Mouse (Mus musculus) large intestine, adult 2 months (tissue): ENCODE data around the gene Cped1. TPM values are rescaled to one million over a fixed set of nuclear protein-coding genes. Genes with fewer than 3 reads are reported as not detected.

Experiments used
- DNase-seq: peaks from one replicate; pipeline ENCODE4 v3.0.0-alpha.2; 2012; ENCODE audit warnings: low read depth, low spot score
- WGBS: fragments of 180-500 bp; shearing (Covaris S2); methylation state at CpG from one replicate; pipeline ENCODE4 v1.1.7; 2018; 5-methylcytosine and 5-hydroxymethylcytosine counted together
- polyA plus RNA-seq: library from polyadenylated mRNA; depleted of rRNA; stranded (reverse); fragments of >200 nt; gene quantifications from 2 replicates; pipeline ENCODE4 v1.2.3, GENCODE M21; 2012

Cped1 gene
- polyA plus RNA-seq, 1 experiment = 3.9 TPM

GRCm38 (mm10) chr6:21998131-21998530 is 12.4 kb downstream of the Cped1 start:
- WGBS = 19% methylated on average over 4 of the region's 4 CpGs
- DNase-seq = no peak

DNA sequence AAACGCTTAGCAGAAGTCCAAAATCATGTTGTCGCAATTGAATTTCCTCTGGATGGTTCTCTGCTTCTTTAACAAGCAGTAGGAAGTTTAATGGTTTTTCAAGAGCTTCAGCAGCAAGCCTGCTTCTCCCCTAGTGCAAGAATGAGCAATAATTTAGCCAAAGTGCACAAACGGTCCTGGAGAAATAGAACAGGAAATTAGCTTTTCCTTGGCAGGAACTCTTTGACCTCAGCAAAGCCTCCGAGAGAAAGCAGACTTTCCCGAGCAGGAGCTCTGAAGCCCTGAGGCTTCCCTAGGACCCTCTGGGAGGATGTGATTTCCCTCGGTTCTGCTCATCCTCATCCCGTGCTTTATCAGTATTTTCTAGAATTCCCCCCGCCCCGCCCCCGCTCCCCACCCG is 13.3 kb downstream of the Cped1 start:
- WGBS = 11% methylated on average over 11 of the region's 11 CpGs

GRCm38 (mm10) chr6:22000086-22000485 is 14.4 kb downstream of the Cped1 start:
- 50% methylated on average over 6 of the region's 6 CpGs for WGBS
- no peak for DNase-seq

More for the DNA sequence above, 13.3 kb downstream of the Cped1 start:
- DNase-seq = no peak

DNA sequence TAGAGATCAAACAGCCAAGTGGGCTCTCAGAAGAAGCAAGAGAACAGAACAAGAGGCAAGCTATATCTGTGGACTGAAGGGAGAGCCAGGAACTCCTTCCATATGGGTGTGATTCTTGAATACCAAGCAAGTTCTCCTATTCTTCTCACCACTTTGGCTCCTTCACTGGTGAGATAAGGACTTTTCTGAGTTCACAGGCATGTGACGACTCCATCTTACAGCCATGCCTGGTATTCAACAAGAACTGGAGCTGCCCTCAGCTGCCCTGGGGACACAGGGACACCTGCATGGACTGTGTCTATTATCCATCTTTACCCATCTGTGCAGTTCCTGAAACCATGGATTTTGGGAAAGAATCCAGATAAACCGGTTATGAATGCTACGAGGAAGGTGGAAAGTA is 15.2 kb downstream of the Cped1 start:
- WGBS = 38% methylated on average over 3 of the region's 3 CpGs
- DNase-seq = no peak

DNA sequence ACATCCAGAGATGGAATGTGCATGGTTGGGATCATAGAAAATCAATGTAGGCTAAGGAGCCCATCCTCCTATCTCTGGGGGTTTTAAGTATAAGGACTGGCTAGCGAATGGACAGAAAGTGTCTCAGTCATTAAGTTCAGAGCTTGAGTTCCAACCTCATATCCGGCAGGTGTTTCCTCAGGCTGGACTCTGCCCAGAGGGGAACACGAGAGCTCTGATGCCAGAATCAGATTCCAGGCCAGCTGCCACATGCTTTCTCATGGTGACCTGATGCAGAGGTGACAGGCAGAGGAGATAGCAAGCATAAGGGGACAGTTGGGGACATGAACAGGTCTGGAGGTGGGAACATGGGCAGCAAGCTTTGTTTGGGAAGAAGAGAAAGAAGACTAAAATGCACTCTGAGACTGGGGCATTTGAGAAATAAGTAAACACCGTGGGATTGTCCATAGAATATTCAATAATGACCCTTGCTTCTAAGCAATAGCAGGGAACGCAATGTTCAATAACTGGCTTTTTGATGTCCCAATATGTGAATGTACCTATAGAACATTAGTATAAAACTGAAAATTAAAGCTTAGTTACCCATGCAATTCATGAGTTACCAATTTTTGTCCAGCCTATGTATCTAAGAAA is 15.7 kb downstream of the Cped1 start:
- 43% methylated on average over 5 of the region's 5 CpGs for WGBS
- DNase-seq = no peak

DNA sequence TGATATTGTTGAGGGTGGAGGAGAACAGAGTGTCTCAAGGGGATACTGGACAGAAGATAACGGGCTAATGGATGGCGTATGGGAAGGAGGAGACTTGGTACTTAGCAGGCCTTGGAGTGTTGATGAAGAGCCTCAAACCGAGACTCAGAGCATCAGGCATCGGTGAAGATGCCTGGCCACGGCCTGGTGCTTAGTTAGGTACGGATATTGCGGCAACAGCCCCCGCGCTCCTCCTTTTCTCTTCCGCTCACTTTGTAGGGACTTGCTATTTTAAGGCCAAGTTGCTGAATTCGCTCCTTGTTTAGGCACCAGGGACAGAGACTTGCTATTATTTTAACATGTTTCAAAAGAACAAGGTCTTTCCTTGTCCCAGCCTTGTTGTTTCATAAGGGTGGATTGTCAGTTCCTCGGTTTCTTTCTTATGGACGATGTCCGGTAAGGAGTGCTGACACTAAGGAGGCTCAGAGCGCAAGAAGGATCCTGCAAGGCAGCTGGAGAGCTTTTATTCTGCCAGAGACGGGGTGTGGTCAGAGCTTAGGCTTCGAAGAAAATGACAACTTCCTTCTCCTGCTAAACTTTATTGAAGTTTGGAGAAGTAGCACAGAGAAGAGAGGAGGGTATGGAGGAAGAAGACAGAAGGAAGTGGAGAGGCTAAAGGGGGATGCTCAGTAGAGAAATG is 16.9 kb downstream of the Cped1 start:
- no peak for DNase-seq
- 58% methylated on average over 17 of the region's 17 CpGs for WGBS

DNA sequence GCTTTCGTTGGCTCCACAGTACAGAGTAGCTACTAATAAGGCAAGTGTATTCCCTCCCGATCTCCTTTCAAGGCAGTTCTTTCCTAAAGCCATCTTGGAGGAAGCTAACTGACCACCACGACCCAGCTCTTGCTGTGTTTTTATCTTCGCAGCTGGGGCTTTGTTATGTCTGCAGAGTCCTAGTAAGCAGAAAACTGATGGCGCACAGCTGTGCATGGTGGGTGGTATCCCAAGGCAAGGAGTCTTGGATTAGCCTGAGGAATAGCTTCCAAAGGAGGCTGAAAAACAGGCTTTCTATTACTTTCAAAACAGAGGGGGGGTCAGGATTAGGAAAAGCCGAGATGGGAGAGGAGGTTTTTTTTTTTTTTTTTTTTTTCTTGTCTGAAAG is 17.5 kb downstream of the Cped1 start:
- no peak for DNase-seq
- WGBS = 50% methylated on average over 6 of the region's 6 CpGs

DNA sequence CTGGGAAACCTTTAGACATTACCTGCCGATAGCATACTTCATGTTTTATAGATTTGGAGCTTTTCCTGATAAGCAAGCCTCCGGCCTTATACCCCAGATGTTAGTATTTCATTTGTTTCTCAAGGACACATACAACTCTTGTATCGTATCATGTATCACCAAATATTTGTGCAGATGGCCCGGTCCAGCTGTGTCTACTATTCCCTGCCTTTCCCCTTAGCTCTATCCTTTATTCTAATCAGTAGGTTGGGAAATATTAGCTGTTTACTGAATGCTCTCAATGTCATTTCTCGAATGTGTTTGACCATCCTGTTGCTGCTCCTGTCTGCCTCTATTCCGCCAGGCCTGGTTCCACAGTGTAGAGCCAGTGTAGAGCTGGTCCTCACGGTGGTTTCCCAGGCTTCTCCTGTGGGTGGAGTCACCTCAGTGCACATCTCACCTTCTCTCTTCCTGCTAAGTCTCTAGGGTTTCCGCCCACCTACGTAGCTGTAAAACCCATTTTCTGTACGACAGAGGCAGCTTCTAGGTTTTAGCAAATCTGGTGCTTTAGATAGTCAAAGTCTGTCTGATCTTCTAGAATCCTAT is 18.3 kb downstream of the Cped1 start:
- 86% methylated on average over 10 of the region's 10 CpGs for WGBS
- no peak for DNase-seq

GRCm38 (mm10) chr6:22008346-22008745 is 22.6 kb downstream of the Cped1 start:
- no peak for DNase-seq
- WGBS = 94% methylated on average over 7 of the region's 7 CpGs

- no peak for DNase-seq
- WGBS = 36% methylated on average over 12 of the region's 12 CpGs
Observed at GRCm38 (mm10) chr6:22010258-22010657, 24.5 kb downstream of the Cped1 start.

DNA sequence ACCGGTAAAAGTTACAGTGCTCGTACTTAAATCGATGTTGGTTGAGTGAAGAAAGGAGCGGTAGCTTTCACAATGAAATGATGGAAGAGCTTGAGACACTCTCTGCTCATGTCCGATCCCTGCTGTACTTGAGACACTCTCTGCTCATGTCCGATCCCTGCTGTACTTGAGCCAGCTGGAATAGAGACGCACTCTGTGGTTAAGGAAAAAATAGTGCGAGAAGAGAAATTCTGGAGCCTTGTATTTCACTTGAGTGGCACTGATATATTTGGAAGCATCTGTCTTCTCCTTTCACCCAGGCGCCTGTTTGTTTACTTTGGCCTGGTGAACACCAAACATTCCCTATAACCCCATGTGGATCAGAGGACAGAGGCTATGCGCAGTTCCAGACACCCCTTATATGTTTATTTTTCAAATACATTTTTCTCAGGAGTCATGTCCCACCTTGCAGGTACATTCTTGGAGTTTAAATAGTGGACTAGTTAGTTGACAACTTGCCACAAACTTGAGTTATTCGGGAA is 25.1 kb downstream of the Cped1 start:
- WGBS = 58% methylated on average over 11 of the region's 11 CpGs
- no peak for DNase-seq

- 36% methylated on average over 2 of the region's 2 CpGs for WGBS
- DNase-seq = no peak
Observed at GRCm38 (mm10) chr6:22011546-22011945, 25.8 kb downstream of the Cped1 start.

GRCm38 (mm10) chr6:22012099-22012498 is 26.4 kb downstream of the Cped1 start:
- DNase-seq = no peak
- 38% methylated on average over 5 of the region's 5 CpGs for WGBS

DNA sequence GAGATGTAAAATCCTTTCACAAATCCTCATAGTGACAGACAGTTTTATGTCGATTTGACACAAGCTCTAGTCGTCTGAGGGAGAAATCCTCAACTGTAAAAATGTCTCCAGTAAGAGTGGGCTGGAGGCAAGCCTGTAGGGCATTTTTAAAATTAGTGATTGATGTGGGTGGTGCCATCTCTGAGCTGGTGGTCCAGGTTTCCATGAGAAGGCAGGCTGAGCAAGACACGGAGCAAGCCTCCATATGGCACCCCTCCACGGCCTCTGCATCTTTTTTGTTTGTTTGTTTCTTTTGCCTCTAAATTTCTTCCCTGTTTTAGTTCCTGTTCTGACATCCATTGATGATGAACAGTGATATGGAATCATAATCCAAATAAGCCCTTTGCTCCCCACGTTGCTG is 26.8 kb downstream of the Cped1 start:
- no peak for DNase-seq
- 68% methylated on average over 5 of the region's 5 CpGs for WGBS

GRCm38 (mm10) chr6:22013394-22013793 is 27.7 kb downstream of the Cped1 start:
- 63% methylated on average over 3 of the region's 3 CpGs for WGBS
- no peak for DNase-seq

GRCm38 (mm10) chr6:22014291-22014911 is 28.7 kb downstream of the Cped1 start:
- no peak for DNase-seq
- WGBS = 98% methylated on average over 6 of the region's 6 CpGs

DNA sequence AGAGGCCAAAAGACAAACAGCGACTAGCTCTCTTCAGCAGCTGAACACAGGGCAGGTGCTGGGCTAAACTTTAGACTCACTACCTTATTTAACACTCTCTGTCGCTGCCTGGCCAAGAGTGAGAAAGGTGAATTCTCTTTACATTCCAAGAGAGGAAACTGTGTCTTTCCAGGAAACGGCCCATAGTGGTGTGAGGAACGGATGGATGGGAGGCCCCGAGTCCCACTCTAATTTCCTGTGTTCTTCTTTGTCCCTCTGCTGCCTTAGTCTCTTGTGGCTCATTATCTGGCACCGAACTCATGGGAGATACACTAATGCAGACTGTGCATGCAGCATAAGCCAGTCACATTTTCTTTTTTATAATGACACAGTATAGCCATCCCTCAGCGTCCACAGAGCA is 31.9 kb downstream of the Cped1 start:
- no peak for DNase-seq
- WGBS = 74% methylated on average over 7 of the region's 7 CpGs

GRCm38 (mm10) chr6:22018768-22019445 is 33.2 kb downstream of the Cped1 start:
- WGBS = 65% methylated on average over 8 of the region's 8 CpGs
- DNase-seq = no peak

DNA sequence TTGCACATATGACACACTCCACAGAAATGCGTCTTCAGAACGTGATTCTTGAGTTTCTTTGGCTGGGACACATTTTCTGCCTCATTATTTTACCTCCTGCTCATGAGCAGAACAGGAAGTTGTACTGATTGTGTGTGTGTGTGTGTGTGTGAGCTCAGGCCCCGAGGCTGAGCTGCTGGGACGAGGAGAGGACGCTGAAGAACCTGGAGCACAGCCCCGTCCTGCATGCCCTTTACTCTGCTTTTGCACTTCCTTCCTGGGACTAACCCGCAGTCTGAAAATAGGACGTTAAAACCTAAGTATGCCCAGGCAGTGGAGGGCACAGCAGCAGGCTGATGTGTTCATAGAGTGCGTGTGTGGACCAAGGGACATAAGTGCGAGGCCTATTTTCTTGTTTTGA is 33.9 kb downstream of the Cped1 start:
- no peak for DNase-seq
- WGBS = 34% methylated on average over 10 of the region's 10 CpGs

DNA sequence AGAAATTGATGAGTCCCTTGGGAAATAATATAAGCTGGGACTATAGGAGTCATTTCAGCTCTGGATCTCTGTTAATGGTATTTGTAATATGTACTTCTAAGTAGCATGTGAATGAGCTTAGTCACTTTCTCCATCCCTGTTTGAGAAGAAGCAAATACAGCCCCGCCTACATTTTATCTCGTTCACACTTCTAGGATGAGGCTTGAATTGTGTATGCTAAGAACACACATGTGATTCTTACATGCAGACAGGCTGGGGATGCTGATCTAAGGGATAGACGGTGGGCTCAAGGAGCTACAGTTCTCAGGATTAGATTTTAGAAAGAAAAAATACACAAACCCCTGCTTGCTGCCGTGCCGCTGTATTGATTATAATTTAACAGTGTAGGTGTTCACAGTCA is 35.0 kb downstream of the Cped1 start:
- WGBS = 75% methylated on average over 5 of the region's 5 CpGs
- DNase-seq = no peak
